Mouse (Mus musculus): ENCODE results near the gene Zc3h13. TPM values are rescaled to one million over a fixed set of nuclear protein-coding genes. Genes with fewer than 3 reads are reported as not detected.

The Zc3h13 gene
- 37.1 and 40.9 TPM in 2 replicates for polyA plus RNA-seq (2016; fragmentation: Nextera tagmentation; extraction: Ambion mirVana)

DNA sequence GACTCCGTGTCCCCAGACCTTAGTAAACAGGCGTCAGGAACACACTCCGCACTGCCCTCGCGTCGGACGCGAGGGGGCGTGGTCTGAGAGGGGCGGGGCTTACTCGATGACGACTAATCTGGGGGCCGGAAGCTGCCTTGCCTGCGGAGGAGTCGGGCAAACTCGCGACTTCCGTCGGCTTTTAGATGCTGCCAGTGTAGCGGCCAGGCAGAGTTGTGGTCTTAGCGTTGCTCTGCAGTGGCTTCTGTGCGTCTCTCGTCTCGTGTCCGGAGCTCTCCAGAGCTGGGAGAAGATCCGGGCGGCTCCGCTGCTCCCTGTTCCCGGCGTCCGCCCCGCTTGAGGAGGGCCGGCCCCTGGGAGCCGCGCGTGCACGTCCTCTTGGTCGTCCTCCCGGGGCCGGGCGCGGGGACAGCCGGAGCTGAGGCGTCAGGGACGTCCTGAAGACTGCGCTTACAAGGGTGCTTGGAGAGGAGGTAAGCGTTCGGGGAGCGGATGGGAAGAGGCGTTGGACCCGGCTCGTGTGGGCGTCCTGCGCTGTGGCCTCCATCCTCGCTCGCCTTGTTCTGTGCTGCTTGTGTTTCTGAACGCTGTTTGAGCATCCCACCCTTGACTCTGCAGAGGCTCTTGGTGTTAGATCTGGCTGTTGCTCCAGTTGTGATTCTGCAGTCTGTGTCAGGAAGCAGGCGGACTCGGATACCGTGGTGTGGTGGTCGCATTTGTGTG, at the start of gene Zc3h13:
Zc3h13 (plus strand) TSS at position 181 of the 723 bp plus-strand sequence.
- H3K27me3 ChIP-seq (replicated peaks; ENCODE audit: low read depth, poor library complexity, severe bottlenecking): 0 out of 2 replicates have a peak, but pooled peaks cover 4% of the 10 kb centered on the region
- peak; percentile 96 for DNase-seq (ENCODE audit: low spot score)
- H3K27ac ChIP-seq (replicated peaks): peak within 1 kb of the TSS; percentile 91
- H3K36me3 ChIP-seq (replicated peaks): no peaks in the 10 kb centered on the region
- WGBS: under 1% methylated on average over 61 of the region's 61 CpGs
- peak within 1 kb of the TSS; percentile 99 for H3K4me3 ChIP-seq
- no peaks in the 10 kb centered on the region for H3K9me3 ChIP-seq
- H3K4me1 ChIP-seq: peaks cover 17% of the 10 kb centered on the region; the same call in 1 of the 2 replicates

DNA sequence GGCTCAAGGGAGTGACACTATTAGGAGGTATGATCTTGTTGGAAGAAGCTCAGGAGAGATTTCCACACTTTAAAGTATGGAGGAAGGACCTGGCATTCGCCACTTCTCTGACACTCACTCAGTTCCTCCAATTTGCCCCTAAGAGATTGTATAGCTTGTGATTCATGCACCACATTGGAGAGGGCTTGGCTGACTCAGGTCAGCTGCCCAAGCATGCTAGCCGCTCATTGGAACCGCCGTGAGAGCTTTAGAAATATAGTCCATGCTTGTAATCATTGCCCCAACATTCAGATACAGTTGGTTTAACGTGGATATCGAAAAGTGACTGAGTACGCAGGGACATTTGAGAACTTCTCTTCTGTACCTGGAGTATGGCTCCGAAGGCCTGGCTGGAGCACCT, 48.6 kb upstream of the Zc3h13 start:
- 88% methylated on average over 8 of the region's 8 CpGs for WGBS
- H3K27me3 ChIP-seq (replicated peaks; ENCODE audit: low read depth, poor library complexity, severe bottlenecking): no peaks in the 10 kb centered on the region
- H3K4me1 ChIP-seq: peaks cover 7% of the 10 kb centered on the region
- no peaks in the 10 kb centered on the region for H3K9me3 ChIP-seq
- H3K36me3 ChIP-seq (replicated peaks): no peaks in the 10 kb centered on the region
- DNase-seq (ENCODE audit: low spot score): no peak
- H3K27ac ChIP-seq (replicated peaks): no peak overlapping the region
- H3K4me3 ChIP-seq: no peak overlapping the region

- peak; percentile 36 for DNase-seq (ENCODE audit: low spot score)
These were observed 48.1 kb upstream of the Zc3h13 start for GRCm38 (mm10) chr14:75235955-75236635.

GRCm38 (mm10) chr14:75236636-75237003, 47.6 kb upstream of the Zc3h13 start:
- Histone ChIP-seq H3K36me3 (replicated peaks) (no peaks in the 10 kb centered on the region), H3K9me3 (no peaks in the 10 kb centered on the region), H3K4me1 (peaks cover 7% of the 10 kb centered on the region), H3K4me3 (no peak overlapping the region), H3K27ac (replicated peaks) (no peak overlapping the region), H3K27me3 (replicated peaks; ENCODE audit: low read depth, poor library complexity, severe bottlenecking) (no peaks in the 10 kb centered on the region)
- WGBS: 82% methylated on average over 4 of the region's 4 CpGs
- DNase-seq (ENCODE audit: low spot score): no peak

More at GRCm38 (mm10) chr14:75235955-75236635, 48.1 kb upstream of the Zc3h13 start:
- H3K4me3 ChIP-seq: no peak overlapping the region
- no peaks in the 10 kb centered on the region for H3K27me3 ChIP-seq (replicated peaks; ENCODE audit: low read depth, poor library complexity, severe bottlenecking)
- WGBS: 52% methylated on average over 9 of the region's 9 CpGs
- H3K4me1 ChIP-seq: peaks cover 7% of the 10 kb centered on the region
- H3K36me3 ChIP-seq (replicated peaks): no peaks in the 10 kb centered on the region
- no peaks in the 10 kb centered on the region for H3K9me3 ChIP-seq
- H3K27ac ChIP-seq (replicated peaks): no peak overlapping the region

GRCm38 (mm10) chr14:75237096-75237495, 47.1 kb upstream of the Zc3h13 start:
- 89% methylated on average over 8 of the region's 8 CpGs for WGBS
- peaks cover 7% of the 10 kb centered on the region for H3K4me1 ChIP-seq
- DNase-seq (ENCODE audit: low spot score): no peak
- no peaks in the 10 kb centered on the region for H3K27me3 ChIP-seq (replicated peaks; ENCODE audit: low read depth, poor library complexity, severe bottlenecking)
- H3K4me3 ChIP-seq: no peak overlapping the region
- no peak overlapping the region for H3K27ac ChIP-seq (replicated peaks)
- no peaks in the 10 kb centered on the region for H3K36me3 ChIP-seq (replicated peaks)
- H3K9me3 ChIP-seq: no peaks in the 10 kb centered on the region

DNA sequence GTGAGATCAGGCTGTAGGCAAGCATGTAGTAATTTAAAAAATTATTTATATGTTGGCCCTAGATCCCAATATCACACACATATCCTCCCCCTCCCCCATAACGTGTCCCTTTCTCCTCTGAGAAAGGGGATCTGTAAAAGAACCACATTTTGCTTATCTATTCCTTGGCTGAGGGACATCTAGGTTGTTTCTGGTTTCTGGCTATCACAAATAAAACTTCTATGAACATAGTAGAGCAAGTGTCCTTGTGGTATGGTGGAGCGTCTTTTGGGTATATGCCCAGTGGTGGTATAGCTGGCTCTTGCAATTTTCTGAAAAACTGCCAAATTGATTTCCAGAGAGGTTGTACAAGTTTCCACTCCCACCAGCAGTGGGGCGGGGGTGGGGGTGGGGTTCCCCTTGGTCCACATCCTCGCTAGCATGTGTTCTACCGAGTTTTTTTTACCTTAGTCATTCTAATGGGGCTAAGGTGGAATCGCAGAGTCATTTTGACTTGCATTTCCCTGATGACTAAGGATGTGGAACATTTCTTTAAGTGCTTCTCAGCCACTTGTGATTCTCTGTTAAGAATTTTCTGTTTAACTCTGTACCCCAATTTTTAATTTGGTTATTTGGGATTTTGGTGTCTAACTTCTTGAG, 46.0 kb upstream of the Zc3h13 start:
- Histone ChIP-seq H3K4me1 (peaks cover 7% of the 10 kb centered on the region), H3K9me3 (no peaks in the 10 kb centered on the region), H3K4me3 (no peak overlapping the region), H3K36me3 (replicated peaks) (no peaks in the 10 kb centered on the region), H3K27me3 (replicated peaks; ENCODE audit: low read depth, poor library complexity, severe bottlenecking) (no peaks in the 10 kb centered on the region), H3K27ac (replicated peaks) (no peak overlapping the region)
- no peak for DNase-seq (ENCODE audit: low spot score)
- 89% methylated on average over 6 of the region's 6 CpGs for WGBS

DNA sequence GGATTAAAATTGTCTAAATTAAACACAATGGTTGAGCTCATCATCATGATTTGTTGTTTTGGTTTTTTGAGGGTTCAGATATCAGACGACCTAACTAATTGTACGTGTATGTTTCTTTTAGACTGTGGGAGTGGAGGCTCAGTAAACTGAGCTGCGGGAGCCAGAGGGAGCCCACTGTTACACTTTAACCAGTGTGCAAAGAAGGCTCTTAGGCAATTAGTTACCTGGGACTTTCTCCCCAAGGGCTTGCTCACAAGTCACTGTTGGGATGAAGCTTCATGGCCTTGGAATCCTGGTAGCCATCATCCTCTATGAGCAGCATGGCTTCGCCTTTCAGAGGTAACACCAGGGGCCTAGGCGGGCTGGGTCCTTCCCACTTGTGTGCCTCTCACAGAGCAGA, 42.1 kb upstream of the Zc3h13 start, which contains the start of gene Cpb2:
Cpb2 (plus strand) TSS at position 201 of the 400 bp plus-strand sequence.
- Histone ChIP-seq H3K27me3 (replicated peaks; ENCODE audit: low read depth, poor library complexity, severe bottlenecking) (no peaks in the 10 kb centered on the region), H3K36me3 (replicated peaks) (no peaks in the 10 kb centered on the region), H3K4me1 (no peaks in the 10 kb centered on the region), H3K4me3 (no peak within 1 kb of the TSS), H3K9me3 (no peaks in the 10 kb centered on the region), H3K27ac (replicated peaks) (no peak within 1 kb of the TSS)
- no peak for DNase-seq (ENCODE audit: low spot score)
- 88% methylated on average over 5 of the region's 5 CpGs for WGBS

- H3K4me3 ChIP-seq: no peak overlapping the region
- no peak for DNase-seq (ENCODE audit: low spot score)
- 80% methylated on average over 11 of the region's 11 CpGs for WGBS
- no peaks in the 10 kb centered on the region for H3K9me3 ChIP-seq
- no peaks in the 10 kb centered on the region for H3K36me3 ChIP-seq (replicated peaks)
- H3K27ac ChIP-seq (replicated peaks): no peak overlapping the region
- no peaks in the 10 kb centered on the region for H3K4me1 ChIP-seq
- H3K27me3 ChIP-seq (replicated peaks; ENCODE audit: low read depth, poor library complexity, severe bottlenecking): no peaks in the 10 kb centered on the region
These were observed 37.9 kb upstream of the Zc3h13 start for GRCm38 (mm10) chr14:75246024-75247000.

- WGBS: 89% methylated on average over 3 of the region's 3 CpGs
- H3K4me1 ChIP-seq: no peaks in the 10 kb centered on the region
- H3K9me3 ChIP-seq: no peaks in the 10 kb centered on the region
- H3K36me3 ChIP-seq (replicated peaks): no peaks in the 10 kb centered on the region
- H3K27ac ChIP-seq (replicated peaks): no peak overlapping the region
- H3K27me3 ChIP-seq (replicated peaks; ENCODE audit: low read depth, poor library complexity, severe bottlenecking): no peaks in the 10 kb centered on the region
- no peak for DNase-seq (ENCODE audit: low spot score)
- H3K4me3 ChIP-seq: no peak overlapping the region
These were observed 33.7 kb upstream of the Zc3h13 start for GRCm38 (mm10) chr14:75250432-75250831.

GRCm38 (mm10) chr14:75256521-75256920, 27.7 kb upstream of the Zc3h13 start:
- Histone ChIP-seq H3K27me3 (replicated peaks; ENCODE audit: low read depth, poor library complexity, severe bottlenecking) (no peaks in the 10 kb centered on the region), H3K27ac (replicated peaks) (no peak overlapping the region), H3K4me3 (no peak overlapping the region), H3K4me1 (no peaks in the 10 kb centered on the region), H3K9me3 (no peaks in the 10 kb centered on the region), H3K36me3 (replicated peaks) (no peaks in the 10 kb centered on the region)
- DNase-seq (ENCODE audit: low spot score): peak; percentile 17
- WGBS: 55% methylated on average over 5 of the region's 5 CpGs

DNA sequence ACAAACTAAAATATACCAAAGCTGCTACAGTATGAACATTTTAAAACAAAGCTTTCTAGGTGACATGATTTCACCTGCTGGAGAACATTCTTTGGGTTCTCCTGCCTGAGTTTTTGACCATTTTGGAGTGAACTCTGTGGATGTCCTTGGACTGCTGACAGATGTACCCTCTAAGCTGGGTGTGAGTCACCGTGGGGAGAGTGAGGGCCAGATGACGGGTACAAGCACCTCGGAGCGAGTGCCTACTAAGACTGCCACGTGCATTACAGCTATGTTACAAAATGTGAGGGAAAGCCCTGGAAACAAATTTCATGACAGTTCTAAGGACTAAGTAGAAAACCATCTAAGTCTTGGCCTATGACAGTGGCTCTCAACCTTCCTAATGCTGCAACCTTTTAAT, 14.6 kb upstream of the Zc3h13 start:
- H3K27ac ChIP-seq (replicated peaks): no peak overlapping the region
- no peaks in the 10 kb centered on the region for H3K4me1 ChIP-seq
- no peak overlapping the region for H3K4me3 ChIP-seq
- no peaks in the 10 kb centered on the region for H3K36me3 ChIP-seq (replicated peaks)
- H3K9me3 ChIP-seq: no peaks in the 10 kb centered on the region
- H3K27me3 ChIP-seq (replicated peaks; ENCODE audit: low read depth, poor library complexity, severe bottlenecking): no peaks in the 10 kb centered on the region
- WGBS: 87% methylated on average over 5 of the region's 5 CpGs
- DNase-seq (ENCODE audit: low spot score): no peak

DNA sequence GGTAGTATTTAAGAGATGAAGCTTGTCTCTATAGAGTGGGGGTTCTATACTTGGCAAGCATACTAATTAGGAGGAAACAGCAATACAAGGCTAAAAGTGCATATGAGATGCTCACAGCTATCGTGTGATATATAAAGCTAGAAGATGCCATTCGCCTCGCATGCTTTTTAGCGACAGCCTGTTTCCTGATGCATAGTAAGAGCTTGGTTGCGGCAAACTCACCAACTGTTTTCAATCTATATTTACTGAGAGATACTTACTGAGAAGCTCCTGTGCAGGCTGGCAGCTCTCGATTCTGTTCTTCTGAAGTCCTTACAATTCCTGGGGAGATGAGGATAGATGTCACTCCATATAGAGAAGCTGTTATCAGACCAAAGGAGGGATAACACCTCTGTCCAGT, 4.5 kb upstream of the Zc3h13 start:
- Histone ChIP-seq H3K4me1 (peaks cover 5% of the 10 kb centered on the region; the same call in 1 of the 2 replicates), H3K36me3 (replicated peaks) (no peaks in the 10 kb centered on the region), H3K27ac (replicated peaks) (no peak overlapping the region), H3K9me3 (no peaks in the 10 kb centered on the region), H3K4me3 (no peak overlapping the region), H3K27me3 (replicated peaks; ENCODE audit: low read depth, poor library complexity, severe bottlenecking) (0 out of 2 replicates have a peak, but pooled peaks cover 4% of the 10 kb centered on the region)
- WGBS: 89% methylated on average over 6 of the region's 6 CpGs
- no peak for DNase-seq (ENCODE audit: low spot score)
